Mouse (Mus musculus) embryonic facial prominence, embryonic 11.5 days (tissue): Measurements from ENCODE around the gene Nfic. TPM values are rescaled to one million over a fixed set of nuclear protein-coding genes. Genes with fewer than 3 reads are reported as not detected.
A peak's percentile ranks its signal among the peaks of the same experiment; 100 is the strongest.

Experiments
- ATAC-seq: fragments of 200-750 bp; cut with Nextera tagmentation; replicated peaks from 2 replicates; pipeline ENCODE4 v1.8.0; 2017; ENCODE audit warnings: low read depth; ENCODE audit not compliant: insufficient number of reproducible peaks, low FRiP score, low TSS enrichment
- DNase-seq: peaks from one replicate; pipeline ENCODE4 v3.0.0-alpha.2; 2015; ENCODE audit warnings: low spot score
- H3K27ac ChIP-seq: fragments of 300-500 bp; sonication (generic); replicated peaks from 2 replicates; pipeline ENCODE4 v1.5.1; 2014; ENCODE audit warnings: mild to moderate bottlenecking, low read depth, low read length, control low read depth
- H3K27me3 ChIP-seq: fragments of 300-500 bp; sonication (generic); 2 replicates; pipeline ENCODE4 v1.6.1; 2014; ENCODE audit warnings: mild to moderate bottlenecking, low read length, moderate library complexity, mixed read lengths; ENCODE audit not compliant: control insufficient read depth, insufficient read depth
- H3K36me3 ChIP-seq: fragments of 300-500 bp; sonication (generic); replicated peaks from 2 replicates; pipeline ENCODE4 v1.6.1; 2014; ENCODE audit warnings: low read depth, mild to moderate bottlenecking, low read length, moderate library complexity, mixed read lengths; ENCODE audit not compliant: control insufficient read depth, insufficient read depth
- H3K4me1 ChIP-seq: fragments of 300-500 bp; sonication (generic); 2 replicates; pipeline ENCODE4 v1.6.1; 2014; ENCODE audit warnings: low read length, mixed read lengths; ENCODE audit not compliant: control insufficient read depth, insufficient read depth
- H3K4me2 ChIP-seq: fragments of 300-500 bp; sonication (generic); 2 replicates; pipeline ENCODE4 v1.6.1; 2014; ENCODE audit warnings: low read depth, mild to moderate bottlenecking, control low read depth, low read length, moderate library complexity
- H3K4me3 ChIP-seq: fragments of 300-500 bp; sonication (generic); 2 replicates; pipeline ENCODE4 v1.5.1; 2014; ENCODE audit warnings: low read depth, low read length, control low read depth
- H3K9ac ChIP-seq: fragments of 300-500 bp; sonication (generic); replicated peaks from 2 replicates; pipeline ENCODE4 v1.6.1; 2014; ENCODE audit warnings: mild to moderate bottlenecking, control low read depth, low read length
- H3K9me3 ChIP-seq: fragments of 300-500 bp; sonication (generic); replicated peaks from 2 replicates; pipeline ENCODE4 v1.6.1; 2016; ENCODE audit warnings: mild to moderate bottlenecking, low read length, inconsistent platforms, mixed read lengths; ENCODE audit not compliant: control insufficient read depth
- WGBS: fragments of 180-500 bp; shearing (Covaris S2); extraction: QIAGEN DNeasy Blood & Tissue Kit; methylation state at CpG from one replicate; pipeline ENCODE4 v1.1.7; 2014; 5-methylcytosine and 5-hydroxymethylcytosine counted together
- polyA plus RNA-seq: library from polyadenylated mRNA; unstranded; fragments of >200 nt; fragmentation: Nextera tagmentation; extraction: Ambion mirVana; gene quantifications from 2 replicates; pipeline ENCODE4 v1.2.1, GENCODE M21; 2014

Gene Nfic
- polyA plus RNA-seq, 1 experiment from 2014 or later: 13.1 TPM

DNA sequence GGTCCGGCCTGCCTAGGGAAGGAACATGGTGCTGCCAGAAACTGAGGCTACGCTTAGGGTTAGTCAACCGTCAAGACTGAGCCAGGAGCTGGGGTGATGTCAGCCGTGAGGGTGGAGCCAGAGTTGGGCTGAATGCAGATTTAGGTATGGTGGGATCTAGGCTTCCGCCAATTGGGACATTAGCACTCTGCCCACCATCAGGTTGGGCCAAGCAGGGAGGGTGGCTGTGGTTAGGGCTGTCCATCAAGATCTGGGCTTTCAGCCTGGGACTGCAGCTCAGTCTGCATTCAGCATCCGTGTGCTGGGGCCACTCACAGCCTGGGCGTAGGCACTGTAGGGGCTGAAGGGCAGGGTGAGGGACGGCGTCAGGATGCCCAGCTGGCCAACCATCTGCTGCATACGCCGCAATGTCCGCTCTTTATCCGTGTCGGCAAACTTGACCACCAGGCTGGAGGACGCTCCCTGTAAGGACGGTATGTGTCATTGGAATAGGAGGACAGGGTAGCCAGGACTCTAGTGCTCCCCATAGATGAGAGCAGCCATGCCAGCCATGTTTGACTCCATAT is 12.3 kb upstream of the Nfic start:
- ATAC-seq (no peak), DNase-seq (no peak)
- no peaks in the 10 kb centered on the region; the same call in 1 of the 2 replicates for H3K36me3 ChIP-seq
- no peak overlapping the region for H3K27ac ChIP-seq
- no peak overlapping the region for H3K4me2 ChIP-seq
- no peaks in the 10 kb centered on the region for H3K9me3 ChIP-seq
- H3K4me1 ChIP-seq: no peaks in the 10 kb centered on the region; the same call in 1 of the 2 replicates
- no peak overlapping the region for H3K9ac ChIP-seq
- 87% methylated on average over 16 of the region's 16 CpGs for WGBS
- H3K27me3 ChIP-seq: peaks cover 33% of the 10 kb centered on the region
- H3K4me3 ChIP-seq: no peak overlapping the region

DNA sequence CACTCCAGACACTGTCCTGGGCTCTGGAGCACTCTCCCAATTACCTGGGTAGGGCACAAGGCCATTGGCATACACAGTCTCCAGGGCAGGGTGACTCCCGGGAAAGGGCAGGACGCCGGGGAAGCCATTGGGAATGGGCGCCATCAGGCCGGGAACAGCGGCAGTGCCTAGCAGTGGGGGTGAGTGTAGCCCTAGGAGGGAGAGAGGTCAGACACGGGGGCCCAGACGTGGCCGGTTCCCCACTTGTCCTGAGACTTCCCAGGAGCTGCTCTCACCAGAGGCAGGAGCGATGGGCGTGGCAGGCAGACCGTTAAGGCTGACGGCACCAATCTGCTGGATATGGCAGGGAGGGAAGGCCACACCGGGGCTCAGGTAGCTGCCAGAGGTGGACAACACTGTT is 11.4 kb upstream of the Nfic start:
- no peak for DNase-seq
- WGBS: 71% methylated on average over 14 of the region's 14 CpGs

DNA sequence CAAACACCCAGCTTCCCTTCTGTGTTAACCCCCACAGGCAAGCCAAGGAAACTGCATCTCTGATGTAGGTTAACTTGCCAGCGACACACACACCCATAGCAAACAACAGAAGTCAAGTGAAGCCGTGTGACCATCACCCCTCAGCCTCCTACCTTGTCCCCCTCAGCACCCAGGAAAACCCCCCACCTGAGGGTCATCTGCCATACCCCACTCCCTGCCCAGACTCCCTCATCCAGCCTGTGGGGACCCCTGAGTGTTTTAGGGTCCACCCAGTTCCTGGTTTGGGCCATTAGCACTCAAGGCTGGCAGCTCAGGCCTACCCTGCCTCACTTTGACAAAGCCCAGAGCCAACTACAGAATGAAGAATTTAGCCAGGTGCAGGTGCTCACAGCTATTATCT is 10.6 kb upstream of the Nfic start:
- DNase-seq: no peak
- H3K4me2 ChIP-seq: no peak overlapping the region
- peaks cover 44% of the 10 kb centered on the region for H3K27me3 ChIP-seq
- no peak overlapping the region for H3K4me3 ChIP-seq
- H3K36me3 ChIP-seq: no peaks in the 10 kb centered on the region; the same call in 1 of the 2 replicates
- ATAC-seq: no peak
- no peaks in the 10 kb centered on the region for H3K4me1 ChIP-seq
- no peak overlapping the region for H3K9ac ChIP-seq
- H3K9me3 ChIP-seq: no peaks in the 10 kb centered on the region
- WGBS: 90% methylated on average over 2 of the region's 2 CpGs
- no peak overlapping the region for H3K27ac ChIP-seq

More for the DNA sequence above, 11.4 kb upstream of the Nfic start:
- Histone ChIP-seq H3K9ac (no peak overlapping the region), H3K27me3 (peaks cover 37% of the 10 kb centered on the region), H3K4me2 (no peak overlapping the region), H3K4me1 (no peaks in the 10 kb centered on the region), H3K36me3 (no peaks in the 10 kb centered on the region; the same call in 1 of the 2 replicates), H3K9me3 (no peaks in the 10 kb centered on the region), H3K27ac (no peak overlapping the region), H3K4me3 (no peak overlapping the region)
- ATAC-seq: no peak

DNA sequence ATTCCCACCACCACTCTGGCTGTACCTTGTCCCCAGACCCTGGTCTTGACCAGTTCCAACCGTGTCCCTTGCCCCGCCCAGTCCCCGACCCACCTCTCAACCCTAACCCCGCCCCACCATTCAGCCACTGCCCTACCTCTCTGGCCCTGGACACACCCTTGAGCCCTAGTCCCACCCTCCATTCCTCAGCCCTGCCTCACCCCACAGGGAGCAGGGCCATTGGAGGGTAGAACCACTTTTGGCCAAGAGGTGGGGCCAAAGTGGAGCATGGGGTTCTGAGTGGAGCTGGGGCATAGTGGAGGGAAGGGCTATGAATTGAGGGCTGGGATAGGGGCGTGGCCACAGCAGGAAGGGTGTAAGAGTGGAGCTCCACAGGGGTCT is 9.8 kb upstream of the Nfic start:
- Histone ChIP-seq H3K4me2 (no peak overlapping the region; the same call in 1 of the 2 replicates), H3K9me3 (no peaks in the 10 kb centered on the region), H3K4me1 (no peaks in the 10 kb centered on the region; the same call in 1 of the 2 replicates), H3K27ac (no peak overlapping the region), H3K9ac (no peak overlapping the region), H3K27me3 (peaks cover 52% of the 10 kb centered on the region), H3K36me3 (no peaks in the 10 kb centered on the region; the same call in 1 of the 2 replicates), H3K4me3 (no peak overlapping the region)
- WGBS: 1% methylated on average over 5 of the region's 5 CpGs
- DNase-seq (no peak), ATAC-seq (peak; percentile 20; the same call in 1 of the 2 replicates)

GRCm38 (mm10) chr10:81464405-81465264 is 9.2 kb upstream of the Nfic start:
- DNase-seq: peak; percentile 56
- Histone ChIP-seq H3K4me3 (peak overlapping the region; percentile 25), H3K36me3 (no peaks in the 10 kb centered on the region; the same call in 1 of the 2 replicates), H3K9me3 (no peaks in the 10 kb centered on the region), H3K27me3 (peaks cover 58% of the 10 kb centered on the region), H3K9ac (peak overlapping the region; percentile 7), H3K27ac (no peak overlapping the region), H3K4me2 (peak overlapping the region; percentile 65), H3K4me1 (no peaks in the 10 kb centered on the region; the same call in 1 of the 2 replicates)
- 2% methylated on average over 33 of the region's 33 CpGs for WGBS
- peak; percentile 77 for ATAC-seq

DNA sequence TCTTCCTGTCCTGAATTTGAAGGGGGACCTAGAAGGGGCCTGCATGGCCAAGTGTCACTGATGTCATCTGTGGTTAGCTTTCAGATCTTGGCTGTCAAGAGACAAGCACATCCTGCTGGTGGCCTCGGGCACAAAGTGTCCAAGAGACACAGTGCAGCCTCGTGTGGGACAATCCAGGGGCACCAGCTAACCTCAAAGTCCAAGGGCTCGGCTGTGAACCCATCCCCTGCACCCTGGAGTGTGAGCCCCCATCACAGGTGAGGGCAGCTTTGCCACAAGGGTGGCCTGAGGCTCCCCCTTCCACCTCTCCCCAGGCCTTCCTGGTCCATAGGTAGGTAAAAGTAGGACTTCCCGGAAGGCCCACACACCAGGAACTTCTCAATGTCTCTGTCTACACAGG is 8.1 kb upstream of the Nfic start:
- H3K27me3 ChIP-seq: peaks cover 65% of the 10 kb centered on the region
- H3K4me2 ChIP-seq: no peak overlapping the region
- H3K27ac ChIP-seq: no peak overlapping the region
- H3K9me3 ChIP-seq: no peaks in the 10 kb centered on the region
- no peaks in the 10 kb centered on the region; the same call in 1 of the 2 replicates for H3K36me3 ChIP-seq
- H3K9ac ChIP-seq: no peak overlapping the region
- ATAC-seq (no peak), DNase-seq (no peak)
- 58% methylated on average over 4 of the region's 4 CpGs for WGBS
- no peaks in the 10 kb centered on the region; the same call in 1 of the 2 replicates for H3K4me1 ChIP-seq
- H3K4me3 ChIP-seq: no peak overlapping the region

DNA sequence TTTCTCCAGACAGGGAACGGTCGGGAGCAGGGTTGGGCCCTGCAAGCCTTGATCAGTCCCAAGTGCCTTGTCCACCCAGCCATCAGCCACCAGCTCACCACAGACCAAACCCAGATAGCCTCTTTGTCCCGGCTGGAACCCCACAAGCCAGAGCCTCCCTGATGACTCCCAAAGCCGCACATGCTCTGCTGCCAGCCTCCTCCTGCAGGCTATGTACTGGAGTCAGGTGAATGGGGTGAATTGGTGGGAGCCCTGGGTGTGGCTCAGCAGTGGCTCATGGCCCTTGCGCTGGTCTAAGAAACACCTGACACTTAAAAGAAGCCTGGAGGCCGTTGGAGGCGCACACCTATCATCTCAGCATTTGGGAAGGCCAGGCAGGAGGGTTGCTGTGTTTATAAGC is 7.5 kb upstream of the Nfic start:
- H3K36me3 ChIP-seq: no peaks in the 10 kb centered on the region; the same call in 1 of the 2 replicates
- no peak overlapping the region for H3K4me3 ChIP-seq
- H3K27ac ChIP-seq: no peak overlapping the region
- H3K27me3 ChIP-seq: peaks cover 70% of the 10 kb centered on the region
- no peak overlapping the region for H3K4me2 ChIP-seq
- no peak overlapping the region for H3K9ac ChIP-seq
- DNase-seq (no peak), ATAC-seq (no peak)
- 74% methylated on average over 7 of the region's 7 CpGs for WGBS
- no peaks in the 10 kb centered on the region for H3K9me3 ChIP-seq
- no peaks in the 10 kb centered on the region; the same call in 1 of the 2 replicates for H3K4me1 ChIP-seq

DNA sequence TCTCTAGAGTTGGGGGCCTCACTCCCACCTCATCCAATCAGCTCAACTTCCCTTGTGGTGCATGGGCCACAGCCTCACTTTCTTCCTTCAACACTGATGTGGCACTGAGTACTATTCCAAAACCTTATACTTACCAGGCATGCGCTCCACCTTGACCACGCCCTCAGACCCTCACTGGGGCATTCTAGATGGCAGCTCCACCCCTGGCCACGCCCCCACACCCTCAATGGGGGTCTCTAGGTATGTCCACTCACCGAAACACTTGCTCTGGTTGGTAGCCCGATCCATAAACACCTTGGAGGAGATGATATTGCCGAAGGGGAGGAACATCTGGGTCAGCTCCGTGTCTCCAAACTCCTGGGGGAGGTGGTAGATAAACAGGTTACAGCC is 7.0 kb upstream of the Nfic start:
- Histone ChIP-seq H3K4me1 (no peaks in the 10 kb centered on the region; the same call in 1 of the 2 replicates), H3K36me3 (no peaks in the 10 kb centered on the region; the same call in 1 of the 2 replicates), H3K9me3 (no peaks in the 10 kb centered on the region), H3K4me2 (no peak overlapping the region), H3K27ac (no peak overlapping the region), H3K4me3 (no peak overlapping the region), H3K27me3 (peaks cover 70% of the 10 kb centered on the region), H3K9ac (no peak overlapping the region)
- DNase-seq (no peak), ATAC-seq (no peak)
- 34% methylated on average over 7 of the region's 7 CpGs for WGBS
